Mouse (Mus musculus) liver, embryonic 14.5 days (tissue): Measurements from ENCODE around the gene Fars2.

Experiments used
- CTCF ChIP-seq: IDR thresholded peaks from 2 replicates; pipeline ENCODE4 v1.5.1; 2016; ENCODE audit warnings: antibody characterized with exemption, low read depth, control low read depth
- EP300 ChIP-seq: IDR thresholded peaks from 2 replicates; pipeline ENCODE4 v1.6.1; 2016; ENCODE audit warnings: antibody characterized with exemption, low read depth

GRCm38 (mm10) chr13:36533518-36533917, 416.3 kb downstream of the Fars2 start:
- TF ChIP-seq CTCF, result no peak
- no peak for TF ChIP-seq EP300
